Mouse (Mus musculus) lung, adult 2 months (tissue): ENCODE measurements at regions not wholly inside any gene's neighbourhood (a gene's known extent, or its start where the extent isn't known, plus 50 kb on each side); places are given as distances from the start of the nearest gene placed in this dataset.

Source experiments
- CTCF ChIP-seq: fragments of 200-500 bp; IDR thresholded peaks from 2 replicates; pipeline ENCODE4 v1.5.1; 2011; ENCODE audit warnings: mild to moderate bottlenecking, low read length, control low read depth; ENCODE audit not compliant: insufficient read depth
- POLR2A ChIP-seq: fragments of 200-500 bp; IDR thresholded peaks from 2 replicates; pipeline ENCODE4 v1.6.1; 2011; ENCODE audit warnings: low read depth, mild to moderate bottlenecking, control low read depth, low read length, borderline replicate concordance; ENCODE audit errors: extremely low read depth

GRCm38 (mm10) chr1:13935938-13936491, 2157.1 kb downstream of the 4930444P10Rik start:
- TF ChIP-seq POLR2A (no peak), CTCF (no peak)
